Mouse (Mus musculus): ENCODE measurements around the gene Mrpl47.
"Not testable (repeated sequence)": the region's sequence is repeated elsewhere in the genome, so short reads cannot be mapped to it uniquely, and the experiment has no call there.

The Mrpl47 gene

GRCm38 (mm10) chr3:32737172-32737655 lies at the start of gene Mrpl47:
TSS of gene Mrpl47 (minus strand) at chr3:32737605.
- peak; percentile 10 for DNase-seq (ENCODE audit: extremely low read depth, low read depth)

- no peak for DNase-seq (ENCODE audit: extremely low read depth, low read depth)
Measured at GRCm38 (mm10) chr3:32770781-32771180, 33.4 kb upstream of the Mrpl47 start.

GRCm38 (mm10) chr3:32763902-32764301 lies 26.5 kb upstream of the Mrpl47 start:
- no peak for DNase-seq (ENCODE audit: extremely low read depth, low read depth)

- no peak for DNase-seq (ENCODE audit: extremely low read depth, low read depth)
Measured at GRCm38 (mm10) chr3:32762962-32763361, 25.6 kb upstream of the Mrpl47 start.

DNA sequence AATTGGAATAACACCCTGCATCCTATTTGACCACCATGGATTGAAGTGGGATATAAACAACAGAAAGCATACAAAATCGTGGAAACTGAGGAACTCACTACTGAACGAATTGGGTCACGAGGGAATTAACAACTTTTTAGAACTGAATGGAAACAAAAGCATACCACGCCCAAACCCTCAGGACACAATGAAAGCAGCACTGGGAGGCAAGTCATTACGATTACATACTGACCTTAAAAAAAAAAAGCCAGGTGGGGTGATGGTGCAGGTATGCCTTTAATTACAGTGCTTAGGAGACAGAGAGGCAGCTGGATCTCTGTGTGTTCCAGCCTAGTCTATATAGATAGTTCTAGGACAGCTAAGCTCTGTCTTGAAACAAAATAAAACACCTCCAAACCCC lies 21.8 kb upstream of the Mrpl47 start:
- no peak for DNase-seq (ENCODE audit: extremely low read depth, low read depth)

- no peak for DNase-seq (ENCODE audit: extremely low read depth, low read depth)
Measured at GRCm38 (mm10) chr3:32754384-32754915, 17.0 kb upstream of the Mrpl47 start.

DNA sequence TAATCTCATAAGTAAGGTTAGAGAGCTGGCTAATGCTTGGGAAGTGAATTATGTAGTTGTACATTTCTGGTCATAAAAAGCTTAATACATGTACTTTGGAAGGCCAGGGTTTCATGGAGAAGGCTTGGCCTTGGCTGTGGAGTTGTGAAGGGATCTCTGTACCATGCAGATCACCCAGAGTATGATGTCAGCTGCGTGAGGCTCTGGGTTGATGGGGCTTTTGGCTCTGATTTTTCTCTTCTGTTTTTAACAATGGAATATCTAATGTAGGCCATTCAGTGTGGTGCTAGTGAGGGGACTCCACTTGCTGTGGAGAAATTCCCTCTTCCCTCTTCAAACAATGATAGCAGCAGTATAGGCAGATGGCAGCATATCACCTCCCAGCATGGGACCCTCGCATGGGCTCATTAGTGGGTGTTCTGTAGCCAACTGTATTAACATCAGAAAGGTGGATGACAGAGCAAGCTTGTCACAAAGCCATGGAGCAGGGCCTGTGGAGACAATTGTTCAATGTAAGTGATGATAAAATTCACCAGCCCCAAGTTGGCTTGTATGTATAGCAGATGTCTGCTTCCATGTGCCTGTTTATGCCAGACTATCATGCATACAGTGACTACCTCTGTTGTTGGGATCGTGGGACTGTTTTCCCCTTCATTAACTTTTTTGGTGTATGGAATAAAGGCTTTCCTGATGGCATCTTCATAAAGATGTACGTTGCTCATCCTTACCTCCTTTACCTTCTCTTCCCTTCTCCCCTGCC lies 12.6 kb upstream of the Mrpl47 start:
- no peak for DNase-seq (ENCODE audit: extremely low read depth, low read depth)

DNA sequence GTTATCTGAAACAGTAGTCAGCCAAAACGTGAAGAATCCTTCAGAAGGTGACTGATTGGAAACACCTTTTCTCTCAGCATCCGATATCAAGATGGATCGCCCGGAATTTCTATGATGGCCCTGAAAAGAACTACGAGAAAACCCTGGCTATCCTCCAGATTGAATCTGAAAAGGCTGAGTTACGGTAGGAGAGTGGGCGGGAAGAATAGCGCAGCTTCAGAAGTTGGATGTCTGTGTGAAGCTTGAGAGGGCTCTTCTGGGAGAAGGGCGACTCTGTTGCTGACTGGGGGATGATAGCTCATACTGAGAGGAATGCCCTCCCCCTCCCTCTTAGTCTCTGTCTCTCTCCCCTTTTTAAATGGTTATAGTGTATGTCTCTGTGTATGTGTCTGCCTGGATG lies 11.0 kb upstream of the Mrpl47 start:
- no peak for DNase-seq (ENCODE audit: extremely low read depth, low read depth)

GRCm38 (mm10) chr3:32745426-32745825 lies 8.0 kb upstream of the Mrpl47 start:
- DNase-seq (ENCODE audit: extremely low read depth, low read depth): not testable (repeated sequence)

DNA sequence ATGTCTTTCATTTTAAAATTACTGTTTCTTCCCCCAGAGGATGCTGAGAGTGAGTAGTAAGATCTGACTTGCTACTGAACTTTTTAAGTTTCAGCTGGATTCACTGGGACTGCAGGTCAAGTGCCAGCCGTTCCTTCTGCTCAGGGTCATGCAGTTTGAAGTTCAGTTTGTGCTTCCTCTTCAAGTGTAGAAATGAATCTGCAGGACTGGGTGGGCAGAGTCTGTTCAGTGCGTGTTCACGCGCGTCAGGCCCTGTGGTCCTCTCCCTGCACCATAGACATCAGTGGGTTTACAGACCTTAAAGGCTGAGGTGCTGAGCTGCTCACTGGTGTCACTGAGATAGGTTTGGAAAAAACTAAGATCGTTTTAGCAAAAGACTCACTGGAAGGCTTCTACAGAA lies 7.6 kb upstream of the Mrpl47 start:
- DNase-seq (ENCODE audit: extremely low read depth, low read depth): no peak

- no peak for DNase-seq (ENCODE audit: extremely low read depth, low read depth)
Measured at GRCm38 (mm10) chr3:32742276-32742780, 4.9 kb upstream of the Mrpl47 start.

DNA sequence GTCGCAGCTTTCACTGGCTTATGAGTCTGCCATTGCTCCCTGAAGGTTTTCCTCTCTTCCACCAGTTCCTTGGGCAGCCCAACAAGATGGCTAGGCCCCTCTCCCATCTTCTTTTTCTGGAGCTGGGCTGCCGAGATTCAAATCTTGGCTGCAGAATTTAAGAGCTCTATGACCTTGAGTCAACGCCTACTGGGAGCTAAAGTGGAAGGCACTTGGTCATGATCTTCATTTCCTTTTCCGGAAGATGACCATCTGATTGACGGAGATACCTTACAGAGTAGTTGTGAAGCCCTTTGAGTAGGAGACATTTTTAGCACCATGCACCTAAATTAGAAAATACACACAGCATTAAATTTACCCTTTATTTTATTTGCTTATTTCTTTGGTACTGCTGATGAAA lies 1.1 kb upstream of the Mrpl47 start:
- no peak for DNase-seq (ENCODE audit: extremely low read depth, low read depth)

- DNase-seq (ENCODE audit: extremely low read depth, low read depth): peak; percentile 96
Measured at GRCm38 (mm10) chr3:32736244-32737171, 897 bp downstream of the Mrpl47 start, which contains the start of gene Ndufb5. TSS of gene Ndufb5 (plus strand) at chr3:32736990.

GRCm38 (mm10) chr3:32727861-32728260 lies 9.5 kb downstream of the Mrpl47 start:
- DNase-seq (ENCODE audit: extremely low read depth, low read depth): no peak

- DNase-seq (ENCODE audit: extremely low read depth, low read depth): no peak
Measured at GRCm38 (mm10) chr3:32725951-32726350, 11.5 kb downstream of the Mrpl47 start.

DNA sequence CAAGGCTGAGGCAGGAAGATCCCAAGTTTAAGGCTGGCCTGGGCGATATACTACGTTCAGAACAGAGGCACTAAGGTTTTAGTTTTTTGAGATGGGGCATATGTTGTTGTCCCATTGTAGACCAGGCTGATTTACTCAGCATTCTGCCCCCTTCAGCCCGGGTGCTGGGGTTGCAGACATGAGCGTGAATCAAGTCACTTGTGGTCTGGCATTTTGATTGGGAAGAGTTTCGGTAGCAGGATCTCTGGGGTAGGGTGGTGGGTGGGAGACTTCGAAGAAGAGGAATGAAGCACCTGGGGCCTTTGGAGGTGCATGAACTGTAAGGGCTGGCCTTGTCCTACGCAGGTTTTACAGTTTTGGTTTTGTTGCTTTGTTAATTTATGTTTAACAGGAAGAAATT lies 13.2 kb downstream of the Mrpl47 start:
- no peak for DNase-seq (ENCODE audit: extremely low read depth, low read depth)

DNA sequence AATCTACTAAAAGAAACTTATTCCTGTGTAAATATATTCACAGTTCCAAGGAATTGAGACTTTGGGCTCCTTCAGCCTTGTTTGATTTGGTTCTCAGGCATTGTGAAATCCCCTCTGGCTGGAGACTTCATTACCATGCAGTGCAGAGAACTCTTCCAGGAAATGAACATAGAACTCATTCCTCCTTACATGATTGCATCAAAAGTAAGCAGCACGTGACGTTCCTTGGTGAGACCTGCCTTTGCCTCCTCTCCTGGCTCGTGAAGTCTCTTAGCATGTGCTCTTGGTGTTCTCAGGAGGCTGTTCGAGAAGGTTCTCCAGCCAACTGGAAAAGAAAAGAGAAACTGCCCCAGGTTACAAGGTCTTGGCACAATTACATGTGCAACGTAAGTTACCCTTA lies 19.1 kb downstream of the Mrpl47 start:
- DNase-seq (ENCODE audit: extremely low read depth, low read depth): no peak

DNA sequence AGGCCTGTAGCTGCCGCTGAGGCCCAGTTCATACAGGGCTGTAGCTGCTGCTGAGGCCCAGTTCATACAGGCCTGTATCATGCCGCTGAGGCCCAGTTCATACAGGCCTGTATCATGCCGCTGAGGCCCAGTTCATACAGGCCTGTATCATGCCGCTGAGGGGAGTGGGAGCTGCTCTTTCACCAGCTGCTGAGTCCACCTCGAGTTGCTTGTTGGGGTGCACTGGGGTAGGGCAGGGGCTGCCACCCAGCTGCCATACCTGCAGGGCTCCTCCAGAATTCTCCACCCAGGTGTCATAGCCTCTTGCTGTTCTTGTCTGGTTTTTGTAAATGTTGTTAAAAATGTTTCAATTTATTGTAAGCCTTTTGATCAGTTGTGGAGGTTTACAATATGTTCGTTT lies 20.0 kb downstream of the Mrpl47 start:
- DNase-seq (ENCODE audit: extremely low read depth, low read depth): not testable (repeated sequence)

DNA sequence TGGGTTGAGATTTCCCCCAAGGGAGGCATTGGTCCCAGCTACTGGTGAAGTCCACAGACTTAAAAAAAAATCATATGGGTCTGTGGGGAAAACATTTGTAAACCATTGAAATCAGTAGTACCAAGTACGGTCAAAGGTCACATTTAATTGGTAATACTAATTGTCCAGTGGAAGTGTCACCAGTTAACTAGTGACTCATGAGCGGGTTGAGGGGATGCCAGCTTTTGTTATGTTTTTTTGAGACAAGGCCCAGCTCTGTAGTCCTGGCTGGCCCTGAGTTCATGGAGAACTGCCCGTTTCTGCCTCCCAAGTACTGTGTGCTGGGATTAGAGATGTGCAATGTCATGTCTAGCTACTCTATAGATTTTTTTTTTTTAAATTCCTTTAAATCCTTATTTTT lies 23.7 kb downstream of the Mrpl47 start:
- DNase-seq (ENCODE audit: extremely low read depth, low read depth): no peak

DNA sequence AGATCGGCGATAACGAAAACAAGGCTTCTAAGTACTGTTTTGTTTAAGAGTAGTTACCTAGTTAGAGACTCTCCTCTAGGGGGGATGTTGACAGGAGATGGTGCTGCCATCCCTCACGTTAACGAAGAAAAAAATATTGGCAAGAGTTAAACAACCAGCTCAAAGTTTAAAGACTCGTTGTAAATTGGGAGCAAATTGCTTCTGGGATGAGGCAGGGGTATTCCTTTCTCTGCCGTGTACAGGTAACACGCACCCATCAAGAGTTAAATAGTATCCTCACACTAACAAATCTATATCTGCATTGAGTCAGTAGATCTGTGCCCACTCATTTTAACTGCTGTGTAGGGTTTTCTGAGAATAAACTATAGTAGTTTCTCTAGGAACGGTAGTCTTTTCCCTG lies 28.0 kb downstream of the Mrpl47 start:
- no peak for DNase-seq (ENCODE audit: extremely low read depth, low read depth)

GRCm38 (mm10) chr3:32708368-32709231 lies 28.8 kb downstream of the Mrpl47 start:
- peak; percentile 98 for DNase-seq (ENCODE audit: extremely low read depth, low read depth)

Data from MEL-GATA-1-ER (cell line).